Mouse (Mus musculus): Measurements from ENCODE around the gene Stx1b. TPM values are rescaled to one million over a fixed set of nuclear protein-coding genes. Genes with fewer than 3 reads are reported as not detected.
A peak's percentile ranks its signal among the peaks of the same experiment; 100 is the strongest.

Gene Stx1b
- total and polyA plus RNA-seq, 3 experiments: 0.15 to 0.56 TPM; not detected in 1

GRCm38 (mm10) chr7:127769651-127770038 lies 54.7 kb downstream of the Stx1b start, which contains the start of gene Orai3 (continued):
- TF ChIP-seq ETS1 (IDR thresholded peaks at IDR 0.05; ENCODE audit: low read depth, low read length) (no peak), MXI1 (IDR thresholded peaks at IDR 0.05; ENCODE audit: low read depth, low read length) (peak; percentile 66; the same call in 1 of the 2 replicates)

- H3K9me3 ChIP-seq (replicated peaks; ENCODE audit: insufficient read depth, low read length): no peaks in the 10 kb centered on the region
- DNase-seq (ENCODE audit: low read depth, low spot score): peak; percentile 98
- peak overlapping the region; percentile 82 to 93 for H3K4me3 ChIP-seq (ENCODE audit: control insufficient read depth in 1 of 2, insufficient read depth in 1 of 2, low read depth in 2 of 2, low read length in 2 of 2)
- peak overlapping the region; percentile 93 for H3K27ac ChIP-seq (ENCODE audit: control insufficient read depth, low read depth, low read length)
- H3K9ac ChIP-seq (ENCODE audit: control insufficient read depth, low read depth, low read length, poor library complexity, severe bottlenecking): peak overlapping the region; percentile 98
- peaks cover 5 to 32% of the 10 kb centered on the region in 2 experiments; a peak in 3 of 4 replicates for H3K4me1 ChIP-seq (ENCODE audit: control insufficient read depth in 1 of 2, insufficient read depth in 2 of 2, low read length in 2 of 2)
- H3K36me3 ChIP-seq (ENCODE audit: control insufficient read depth in 1 of 2, insufficient read depth in 2 of 2, low read length in 2 of 2): peaks cover 0 to 27% of the 10 kb centered on the region in 2 experiments; a peak in 2 of 4 replicates
- H3K27me3 ChIP-seq (ENCODE audit: control insufficient read depth in 1 of 2, insufficient read depth in 2 of 2, low read length in 2 of 2): no peaks in the 10 kb centered on the region
- peaks cover 24% of the 10 kb centered on the region for H3K79me2 ChIP-seq (ENCODE audit: control insufficient read depth, insufficient read depth, low read length, poor library complexity)
- no peak for TF ChIP-seq CTCF (IDR thresholded peaks at IDR 0.05 in 2 of 3, conservative IDR thresholded peaks at IDR 0.05 in 1 of 3; ENCODE audit: control insufficient read depth in 1 of 3, insufficient read depth in 1 of 3, low read depth in 2 of 3, low read length in 3 of 3, poor library complexity in 1 of 3, severe bottlenecking in 1 of 3)
- TF ChIP-seq MAX (IDR thresholded peaks at IDR 0.05; ENCODE audit: low read length): no peak
- TF ChIP-seq GATA1 (IDR thresholded peaks at IDR 0.05; ENCODE audit: low read depth, low read length): no peak
- no peak for TF ChIP-seq POLR2A (IDR thresholded peaks at IDR 0.05; ENCODE audit: control insufficient read depth in 1 of 2, insufficient read depth in 1 of 2, low read depth in 1 of 2, low read length in 2 of 2, poor library complexity in 1 of 2)
- no peak for TF ChIP-seq SMC3 (IDR thresholded peaks at IDR 0.05; ENCODE audit: low read depth, low read length)
- TF ChIP-seq MYB (IDR thresholded peaks at IDR 0.05; ENCODE audit: low read depth, low read length): 0 out of 2 replicates have a peak, but pooled peaks have one; percentile 18
- no peak; the same call in 1 of the 2 replicates for TF ChIP-seq CHD2 (IDR thresholded peaks at IDR 0.05; ENCODE audit: low read length)
- no peak for TF ChIP-seq JUND (IDR thresholded peaks at IDR 0.05; ENCODE audit: low read depth, low read length)
- TF ChIP-seq E2F4 (IDR thresholded peaks at IDR 0.05; ENCODE audit: borderline replicate concordance, low read depth, low read length): no peak
- TF ChIP-seq KAT2A (conservative IDR thresholded peaks at IDR 0.05; ENCODE audit: low read depth, low read length): no peak
- no peak for TF ChIP-seq ZNF384 (IDR thresholded peaks at IDR 0.05; ENCODE audit: low read depth, low read length)
- TF ChIP-seq SIN3A (IDR thresholded peaks at IDR 0.05; ENCODE audit: low read length): no peak; the same call in 1 of the 2 replicates
- TF ChIP-seq TCF12 (IDR thresholded peaks at IDR 0.05; ENCODE audit: low read depth, low read length): no peak; the same call in 1 of the 2 replicates
- TF ChIP-seq ZC3H11A (IDR thresholded peaks at IDR 0.05; ENCODE audit: low read depth, low read length): no peak
- TF ChIP-seq CHD1 (IDR thresholded peaks at IDR 0.05; ENCODE audit: low read depth, low read length): peak; percentile 11; the same call in 1 of the 2 replicates
- no peak for TF ChIP-seq MAFK (IDR thresholded peaks at IDR 0.05; ENCODE audit: borderline replicate concordance, low read depth, low read length)
- peak; percentile 61; the same call in 1 of the 2 replicates for TF ChIP-seq HCFC1 (IDR thresholded peaks at IDR 0.05; ENCODE audit: low read depth, low read length)
- peak; percentile 43; the same call in 1 of the 2 replicates for TF ChIP-seq MAZ (IDR thresholded peaks at IDR 0.05; ENCODE audit: low read depth, low read length)
- TF ChIP-seq MXI1 (IDR thresholded peaks at IDR 0.05; ENCODE audit: low read depth, low read length): peak; percentile 1; the same call in 1 of the 2 replicates
- 0 out of 2 replicates have a peak, but pooled peaks have one; percentile 29 for TF ChIP-seq BHLHE40 (IDR thresholded peaks at IDR 0.05; ENCODE audit: borderline replicate concordance, low read depth, low read length)
- TF ChIP-seq USF2 (IDR thresholded peaks at IDR 0.05; ENCODE audit: borderline replicate concordance in 1 of 2, insufficient read depth in 1 of 2, low read depth in 1 of 2, low read length in 2 of 2): no peak
- TF ChIP-seq POLR2AphosphoS5 (IDR thresholded peaks at IDR 0.05; ENCODE audit: borderline replicate concordance, low read depth, low read length): no peak
- TF ChIP-seq NELFE (IDR thresholded peaks at IDR 0.05; ENCODE audit: low read depth, low read length): peak; percentile 24; the same call in 1 of the 2 replicates
- peak; percentile 79 for TF ChIP-seq ELF1 (IDR thresholded peaks at IDR 0.05; ENCODE audit: low read depth, low read length)
- TF ChIP-seq RAD21 (IDR thresholded peaks at IDR 0.05; ENCODE audit: low read depth, low read length): no peak
- no peak for TF ChIP-seq TAL1 (IDR thresholded peaks at IDR 0.05; ENCODE audit: low read length)
- no peak for TF ChIP-seq MYC (IDR thresholded peaks at IDR 0.05; ENCODE audit: low read depth, low read length)
- peak; percentile 69 for TF ChIP-seq RCOR1 (IDR thresholded peaks at IDR 0.05; ENCODE audit: low read depth, low read length)
- TF ChIP-seq ETS1 (IDR thresholded peaks at IDR 0.05; ENCODE audit: low read depth, low read length): peak; percentile 41; the same call in 1 of the 2 replicates
- TF ChIP-seq ZKSCAN1 (IDR thresholded peaks at IDR 0.05; ENCODE audit: low read depth, low read length): no peak
- TF ChIP-seq MEF2A (IDR thresholded peaks at IDR 0.05; ENCODE audit: extremely low read depth, insufficient replicate concordance, low read depth, low read length, poor library complexity, severe bottlenecking): no peak
- no peak for TF ChIP-seq UBTF (IDR thresholded peaks at IDR 0.05; ENCODE audit: borderline replicate concordance, insufficient read depth, low read depth, low read length)
- no peak for TF ChIP-seq ZMIZ1 (IDR thresholded peaks at IDR 0.05; ENCODE audit: low read depth, low read length)
Measured at GRCm38 (mm10) chr7:127768997-127769593, 55.3 kb downstream of the Stx1b start.

Data from MEL (cell line).